Mouse (Mus musculus) mature B cell (primary cell): ENCODE results near the gene Ncs1.

ENCODE experiments used
- in situ Hi-C: fragments of 300-500 bp; cut with MboI; formaldehyde crosslinking; loops from 2 replicates; pipeline ENCODE4 v1.14.3; 2019

Ncs1 gene

DNA sequence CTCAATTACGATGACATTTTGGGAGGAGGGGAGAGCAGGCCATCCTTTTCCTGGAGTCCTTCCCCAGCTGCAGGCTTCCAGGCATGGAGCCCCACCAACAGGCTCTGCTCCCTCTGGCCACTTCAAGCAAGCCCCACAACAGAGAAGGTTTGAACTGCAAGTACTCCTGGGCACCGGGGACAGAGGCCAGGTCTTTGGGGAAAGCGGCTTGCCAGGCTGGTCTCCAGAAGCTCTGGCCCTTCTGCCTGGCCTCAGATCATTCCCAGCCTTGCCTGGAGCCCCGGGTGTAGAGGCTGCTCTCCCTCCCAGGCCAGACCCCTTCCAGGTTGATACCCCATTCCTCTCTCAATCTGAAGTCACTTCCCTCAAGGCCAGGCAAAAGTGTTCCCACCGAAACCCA lies 572 bp upstream of the Ncs1 start:
- in situ Hi-C loops: no loop called here

DNA sequence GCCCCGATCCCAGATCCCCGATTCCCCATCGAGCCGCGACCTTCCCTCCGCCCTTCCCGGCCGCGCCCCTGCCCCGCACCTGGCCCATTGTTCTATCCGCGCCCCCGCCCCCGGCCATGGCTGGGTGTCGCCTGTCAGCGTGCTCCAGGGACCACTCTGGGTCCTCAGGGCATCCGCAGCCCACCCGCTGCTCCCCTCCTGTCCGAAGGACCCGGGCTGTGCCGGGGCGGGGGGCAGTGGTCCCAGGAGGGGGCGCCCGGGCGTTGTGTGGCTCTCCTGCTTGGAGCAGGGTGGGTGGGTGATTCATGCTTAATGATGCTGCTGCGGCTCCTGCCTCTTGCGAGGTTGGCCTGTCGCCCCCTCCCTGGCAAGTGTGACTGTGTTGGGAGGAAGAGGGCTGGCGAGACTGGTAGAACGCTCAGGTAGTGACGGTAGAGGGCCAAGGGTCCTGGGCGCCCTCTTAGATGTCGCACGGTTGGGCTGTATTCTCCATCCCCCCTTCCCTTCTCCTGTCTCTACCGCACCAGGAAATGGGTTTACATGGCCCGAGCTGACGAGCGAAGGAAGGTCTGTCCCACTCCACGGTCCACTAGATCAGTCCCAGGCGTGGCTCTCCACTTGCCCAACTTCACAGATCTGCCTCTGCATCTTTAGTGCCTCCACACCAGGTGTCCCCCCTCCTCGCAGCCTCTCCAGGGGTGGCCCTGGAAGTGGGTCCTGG lies 788 bp downstream of the Ncs1 start:
- in situ Hi-C loops: no loop called here

DNA sequence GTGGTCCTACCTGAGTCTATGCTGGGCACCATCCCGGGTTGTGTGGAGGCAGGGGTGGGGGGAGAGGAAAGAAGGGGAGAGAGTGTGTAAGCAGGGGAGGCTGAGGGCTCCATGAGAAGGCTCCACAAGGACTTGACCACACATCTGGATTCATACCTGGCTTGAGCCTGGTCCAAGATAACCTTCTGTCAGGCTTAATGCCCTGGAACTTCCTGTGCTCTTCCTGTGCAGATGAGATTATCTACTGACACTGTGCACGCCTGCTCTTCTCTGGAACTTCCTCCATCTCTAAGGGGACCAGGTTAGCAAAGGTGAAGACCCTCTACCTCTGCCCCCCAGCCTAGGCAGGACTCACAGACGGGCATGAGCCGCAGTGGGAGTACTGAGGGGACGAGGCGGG lies 3.2 kb downstream of the Ncs1 start:
- in situ Hi-C loops: no loop called here

DNA sequence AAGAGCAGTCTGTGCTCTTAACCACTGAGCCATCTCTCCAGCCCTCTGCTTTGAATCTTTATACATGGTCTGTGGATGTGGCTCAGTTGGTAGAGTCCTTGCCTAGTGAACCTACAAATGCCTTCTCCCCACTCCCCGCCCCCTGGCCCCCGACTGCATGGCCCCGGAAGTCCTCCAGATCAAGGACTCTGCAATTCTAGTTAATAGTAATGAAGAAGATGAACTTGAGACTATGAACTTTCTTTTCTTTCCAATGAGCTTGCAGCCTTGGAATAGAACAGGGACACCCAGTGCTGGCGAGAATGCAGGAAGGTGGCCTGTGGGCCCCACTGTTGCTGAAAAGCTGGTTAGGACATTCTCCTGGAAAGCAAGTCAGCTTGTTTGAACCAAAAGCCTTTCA lies 6.5 kb downstream of the Ncs1 start:
- in situ Hi-C loops: no loop called here

GRCm38 (mm10) chr2:31253463-31253862 lies 7.8 kb downstream of the Ncs1 start:
- in situ Hi-C loops: no loop called here

DNA sequence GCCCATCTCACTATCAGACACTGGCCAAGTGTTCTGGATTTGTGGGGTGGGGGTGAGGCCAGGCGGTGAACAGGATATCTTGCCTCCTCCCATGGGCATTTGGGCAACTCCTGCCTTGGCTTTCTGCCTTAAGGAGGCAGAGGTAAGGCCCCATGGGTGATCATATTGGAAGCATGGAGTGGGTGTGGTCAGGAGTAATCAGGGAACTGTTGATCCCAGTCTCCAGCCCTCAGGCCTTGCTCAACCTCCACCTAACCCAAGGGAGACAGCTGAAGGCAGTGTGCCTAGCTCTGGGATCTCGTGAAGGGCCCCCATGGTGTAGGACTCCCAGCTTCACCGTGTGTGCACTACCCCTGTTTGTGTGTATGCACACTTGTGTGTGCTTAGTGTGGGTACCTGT lies 9.2 kb downstream of the Ncs1 start:
- in situ Hi-C loops: no loop called here

DNA sequence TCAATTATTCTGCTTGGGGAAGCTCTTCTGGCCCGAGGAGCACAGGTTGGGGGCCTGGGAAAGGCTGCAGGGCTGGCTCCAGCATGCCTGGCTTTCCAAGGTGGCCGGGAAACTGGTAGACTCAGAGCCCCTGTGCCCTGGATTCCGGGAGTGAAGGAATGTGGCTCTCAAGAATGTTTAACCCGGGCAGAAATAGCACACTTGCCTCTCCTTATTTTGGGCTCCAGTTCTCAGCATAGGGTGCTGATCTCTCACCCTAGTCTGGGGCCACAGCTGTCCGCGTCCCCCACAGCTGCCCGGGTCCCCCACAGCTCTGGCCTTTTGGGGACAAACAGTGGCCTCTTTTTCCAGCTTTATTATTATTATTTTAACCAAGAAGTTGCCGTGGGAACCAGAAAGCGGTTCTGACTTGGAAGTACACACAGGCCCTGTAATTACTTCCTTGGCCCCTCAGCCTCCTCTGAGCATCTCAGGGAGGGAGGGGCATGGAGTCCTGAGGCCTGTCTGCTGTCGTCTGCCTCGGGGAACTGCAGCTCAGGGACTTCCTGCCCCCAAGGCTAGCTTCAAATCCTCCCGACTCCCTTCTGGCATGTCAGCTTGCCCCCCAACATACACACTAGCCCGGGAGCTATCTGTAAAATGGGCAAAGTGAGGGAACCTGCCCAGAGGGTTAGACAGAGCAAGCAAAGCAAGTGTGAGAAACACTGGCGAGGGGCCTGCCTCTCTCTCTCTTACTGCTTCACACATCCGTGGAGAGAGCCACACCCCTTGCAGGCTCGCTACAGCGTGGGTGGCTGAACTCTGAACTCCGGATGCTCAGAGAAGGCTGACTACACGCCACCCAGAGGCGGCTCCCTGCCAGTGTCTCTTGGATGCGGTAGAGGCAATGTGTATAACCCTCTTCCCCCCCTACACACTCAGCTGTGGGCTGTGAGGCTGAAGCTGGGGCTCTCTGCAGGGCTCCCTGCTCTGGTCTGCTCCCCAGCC lies 10.6 kb downstream of the Ncs1 start:
- in situ Hi-C loops: no loop called here

- in situ Hi-C loops: no loop called here
Measured at GRCm38 (mm10) chr2:31257096-31257495, 11.5 kb downstream of the Ncs1 start.

DNA sequence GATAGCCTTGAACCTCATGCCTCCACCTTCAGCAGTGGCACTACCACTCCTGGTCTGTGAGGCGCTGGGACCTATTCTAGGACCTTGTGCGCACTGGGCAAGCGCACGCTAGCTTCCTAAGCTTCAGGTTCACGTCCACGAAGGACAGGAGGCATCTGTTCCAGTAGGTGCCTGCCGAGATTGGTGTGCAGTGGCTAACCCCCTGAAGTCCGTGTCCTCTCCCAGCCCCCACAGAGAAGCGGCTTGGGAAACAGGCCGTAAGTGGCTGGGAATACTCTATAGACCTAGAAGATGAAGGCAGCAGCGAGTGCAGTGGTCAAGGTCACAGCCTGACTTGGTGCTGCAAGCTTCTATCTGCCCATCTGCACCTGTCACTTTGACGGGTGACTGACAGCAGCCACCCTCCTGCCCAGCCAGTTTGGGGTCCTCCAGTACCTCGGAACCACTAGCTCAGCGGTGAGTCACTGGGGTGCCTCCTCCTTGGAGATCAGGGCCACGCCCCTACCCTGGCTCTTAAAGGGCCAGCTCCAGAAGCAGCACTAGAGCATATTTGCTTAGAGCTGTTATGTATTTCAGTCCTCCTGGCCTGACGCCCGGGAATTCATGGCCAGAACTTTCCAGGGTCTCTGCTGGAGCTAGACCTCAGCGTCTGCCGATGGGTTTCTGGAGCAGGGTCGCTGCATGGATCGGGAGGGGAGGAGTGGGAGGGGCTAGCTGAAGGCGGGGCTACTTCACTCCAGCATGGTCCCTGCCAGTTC lies 13.2 kb downstream of the Ncs1 start:
- in situ Hi-C loops: no loop called here

DNA sequence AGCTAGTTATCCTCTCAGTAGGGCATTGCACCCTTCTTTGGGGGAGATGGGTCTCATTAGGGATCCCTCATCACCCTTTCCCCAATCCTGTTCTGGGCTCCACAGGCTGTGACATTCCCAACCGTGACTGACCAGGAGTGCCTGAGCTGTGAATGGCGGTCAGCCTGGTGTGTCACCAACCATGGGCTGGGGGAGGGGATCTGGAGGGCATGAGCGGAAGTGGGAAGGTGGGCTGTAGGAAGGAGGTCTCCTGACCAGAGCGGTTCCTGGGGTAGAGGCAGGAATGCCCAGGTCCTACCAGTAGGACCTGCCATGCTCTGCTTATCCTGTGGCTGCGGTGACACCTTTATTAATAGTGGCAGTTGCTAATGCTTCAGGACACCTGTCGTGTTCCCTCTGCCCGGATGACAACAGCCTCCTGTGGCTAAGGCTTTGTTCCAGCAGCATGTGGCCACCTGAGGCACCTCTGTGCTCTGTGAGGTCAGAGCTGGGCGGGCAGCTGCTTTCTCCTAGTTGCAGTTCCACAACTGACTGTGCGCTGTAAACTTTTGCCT lies 13.8 kb downstream of the Ncs1 start:
- in situ Hi-C loops: no loop called here

DNA sequence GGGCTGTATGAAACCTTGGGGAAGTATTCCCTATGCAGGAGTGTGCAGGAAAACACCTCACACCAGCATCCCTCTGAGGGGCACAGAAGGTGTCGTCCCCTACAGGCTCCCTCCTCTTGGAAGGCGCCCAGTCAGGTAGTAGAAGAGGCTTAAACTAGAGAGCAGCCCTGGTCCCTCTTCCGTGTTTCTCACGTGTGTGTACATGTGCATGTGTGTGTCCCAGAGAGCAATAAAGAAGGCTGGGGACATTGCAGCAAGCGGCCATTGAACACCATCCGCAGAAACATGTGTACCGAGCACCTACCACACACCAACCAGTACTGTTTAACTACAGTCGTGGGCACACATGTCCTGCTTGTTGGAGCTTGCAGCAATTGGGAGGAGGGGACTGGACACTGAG lies 14.9 kb downstream of the Ncs1 start:
- in situ Hi-C loops: no loop called here

DNA sequence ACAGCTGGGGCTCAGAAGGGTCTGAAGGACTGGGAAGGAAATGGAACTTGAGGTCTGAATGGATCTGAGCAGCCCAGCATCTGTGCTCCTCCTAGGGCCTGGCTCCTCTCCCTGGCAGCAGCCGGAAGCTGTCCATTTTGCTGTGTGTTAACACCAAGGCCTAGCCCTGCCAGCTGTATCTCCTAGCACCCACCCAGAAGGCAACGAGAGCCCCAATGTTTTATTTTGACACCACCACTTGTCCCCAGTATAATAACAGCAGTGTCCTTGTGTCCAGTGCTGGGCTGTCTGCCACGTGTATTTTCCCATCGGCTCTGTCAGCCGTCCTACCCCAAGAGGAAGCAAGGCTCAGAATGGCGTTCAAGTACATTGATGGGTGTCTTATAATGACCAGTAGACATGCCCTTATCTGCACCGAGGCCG lies 17.4 kb downstream of the Ncs1 start:
- in situ Hi-C loops: no loop called here

GRCm38 (mm10) chr2:31263746-31264378 lies 18.2 kb downstream of the Ncs1 start:
- in situ Hi-C loops: no loop called here

DNA sequence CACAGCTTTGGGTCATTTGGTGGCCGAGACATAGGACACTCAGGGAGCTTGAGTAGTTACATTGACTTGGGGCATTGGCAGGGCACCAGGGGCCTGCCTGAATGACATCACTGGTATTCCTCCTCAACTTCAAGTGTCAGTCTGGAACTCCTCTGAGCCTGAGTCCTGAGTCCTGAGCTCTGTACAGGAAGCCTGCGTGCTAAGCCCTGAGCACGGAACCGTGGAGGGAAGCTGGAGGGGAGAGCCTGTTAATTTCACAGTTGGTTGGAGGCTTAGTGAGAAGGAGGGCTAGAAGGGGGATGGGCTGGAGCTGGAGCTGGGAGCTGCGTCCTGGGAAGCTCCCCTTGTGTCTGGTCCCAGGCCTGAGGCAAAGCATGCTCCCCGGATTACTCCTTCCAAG lies 21.8 kb downstream of the Ncs1 start:
- in situ Hi-C loops: no loop called here

DNA sequence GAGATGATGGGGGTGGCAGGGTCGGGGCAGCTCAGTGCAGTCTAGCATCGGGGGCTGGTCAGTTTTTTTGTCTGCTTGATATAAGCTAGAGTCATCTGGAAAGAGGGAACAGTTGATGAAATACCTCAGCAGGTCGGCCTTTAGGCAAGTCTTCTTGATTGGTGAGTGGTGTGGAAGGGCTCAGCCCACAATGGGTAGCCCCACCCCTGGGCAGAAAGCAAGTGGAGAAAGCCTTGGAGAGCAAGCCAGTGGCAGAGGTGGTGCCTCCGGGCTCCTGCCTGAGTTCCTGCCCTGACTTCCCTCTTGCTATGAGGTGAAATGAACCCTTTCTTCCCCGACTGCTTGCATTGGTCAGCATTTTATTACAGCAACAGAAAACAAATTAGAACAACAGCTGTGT lies 23.0 kb downstream of the Ncs1 start:
- in situ Hi-C loops: no loop called here

GRCm38 (mm10) chr2:31269188-31269587 lies 23.6 kb downstream of the Ncs1 start:
- in situ Hi-C loops: no loop called here

DNA sequence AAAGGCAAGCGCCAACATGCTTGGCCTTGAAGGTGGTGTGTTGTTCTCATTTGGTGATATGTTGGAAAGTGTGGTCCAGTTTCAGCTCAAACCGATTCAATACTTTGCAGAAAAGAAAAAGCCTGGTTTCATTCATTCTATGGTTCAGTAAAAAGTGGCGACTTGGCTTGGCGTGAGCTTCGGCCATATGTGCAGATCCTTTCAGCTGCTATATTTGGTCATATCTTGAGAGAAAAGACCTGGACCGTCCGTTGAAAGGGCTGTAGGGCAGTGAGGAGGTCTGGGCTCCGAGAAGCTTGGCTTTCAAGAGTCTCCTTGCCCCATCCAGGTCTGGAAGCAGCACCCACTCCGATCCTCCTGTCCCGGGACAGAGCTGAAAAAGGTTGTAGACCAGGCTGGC lies 24.2 kb downstream of the Ncs1 start:
- in situ Hi-C loops: no loop called here

- in situ Hi-C loops: no loop called here
Measured at GRCm38 (mm10) chr2:31270470-31270869, 24.8 kb downstream of the Ncs1 start.

DNA sequence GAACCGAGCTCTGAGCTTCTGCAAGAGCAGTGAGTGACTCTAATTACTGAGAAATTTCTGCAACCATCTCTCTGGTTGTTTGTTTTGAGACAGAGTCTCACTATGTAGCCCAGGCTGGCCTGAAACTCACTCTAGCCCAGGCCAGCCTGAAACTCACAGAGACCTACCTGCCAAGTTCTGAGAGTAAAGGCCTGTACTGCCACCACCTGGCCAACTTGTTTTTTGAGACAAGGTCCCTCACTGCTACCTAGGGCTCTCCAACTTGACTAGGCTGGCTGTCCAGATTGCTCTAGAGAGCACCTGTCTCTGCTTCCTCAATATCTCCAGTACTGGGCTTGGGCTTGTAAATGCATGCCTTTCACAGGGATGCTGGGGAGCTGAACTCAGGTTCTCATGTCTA lies 25.4 kb downstream of the Ncs1 start:
- in situ Hi-C loops: no loop called here

- in situ Hi-C loops: no loop called here
Measured at GRCm38 (mm10) chr2:31274993-31275392, 29.4 kb downstream of the Ncs1 start.

DNA sequence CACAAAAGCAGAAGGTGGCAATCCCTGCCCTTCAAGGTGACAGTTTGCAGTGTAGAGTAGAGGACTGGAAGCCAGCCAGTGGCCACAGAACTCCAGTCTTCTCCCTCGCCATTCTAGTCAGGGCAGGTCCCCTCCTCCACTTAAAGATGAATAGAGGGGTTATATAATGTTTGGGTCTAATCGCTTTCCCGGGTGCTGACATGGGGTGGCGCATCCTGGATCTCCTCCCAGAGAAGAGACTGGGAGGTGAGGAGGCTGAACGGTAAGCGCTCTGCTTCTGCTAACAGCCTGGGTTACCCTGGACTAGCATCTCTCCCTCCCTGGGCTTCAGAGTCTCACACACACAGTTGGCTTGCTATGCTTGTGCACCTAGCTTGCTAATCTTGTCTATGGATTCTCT lies 32.2 kb downstream of the Ncs1 start:
- in situ Hi-C loops: no loop called here

- in situ Hi-C loops: no loop called here
Measured at GRCm38 (mm10) chr2:31278483-31278882, 32.9 kb downstream of the Ncs1 start.
